19 mouse cellular contexts compared by ENCODE assay signal in the genomic region with DNA sequence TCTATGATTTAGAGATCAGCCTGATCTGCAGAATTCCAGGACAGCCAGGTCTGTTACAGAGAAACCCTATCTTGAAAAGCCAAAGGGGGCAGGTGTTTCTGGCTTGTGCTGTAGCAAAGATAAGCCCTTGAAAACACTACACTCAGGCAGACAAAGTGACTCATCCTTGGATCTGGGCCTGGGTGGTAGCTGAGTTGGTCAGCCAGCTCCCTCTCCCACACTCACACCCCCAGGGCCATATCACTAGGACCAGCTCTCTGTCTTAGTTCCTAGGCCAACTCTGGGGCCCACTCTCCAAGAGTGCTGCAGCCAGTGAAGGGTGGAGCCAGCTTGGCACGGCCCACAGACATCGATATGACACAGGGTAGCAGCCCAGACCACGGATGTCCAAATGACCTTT. TPM values are rescaled to one million over a fixed set of nuclear protein-coding genes. Genes with fewer than 3 reads are reported as not detected.
DNase-seq lines count a peak whose midpoint lies in the region; ATAC-seq and TF ChIP-seq lines count a peak whose summit lies in the region.
"Had no signal": no experiment of that assay in that cellular context is flagged by ENCODE, and none has a peak within 500 bp of the region (broad histone marks: within the 10 kb centered on the region; RNA-seq: fewer than 3 reads in every experiment).

No protein-coding gene starts in this region.

- TF ChIP-seq CTCF in left cerebral cortex, adult 2 months (IDR thresholded peaks at IDR 0.05), result no peak

- H3K9me3 ChIP-seq in liver, embryonic 13.5 days (replicated peaks), result no peaks in the 10 kb centered on the region
- no peaks in the 10 kb centered on the region for H3K9me3 ChIP-seq in intestine, embryonic 16.5 days (ENCODE audit: control insufficient read depth, low read length)
- H3K9me3 ChIP-seq: embryonic facial prominence, embryonic 13.5 days; forebrain, embryonic 15.5 days; limb, embryonic 12.5 days had no signal

- peak; percentile 89 for ATAC-seq in liver, embryonic 13.5 days (ENCODE audit: low read depth)
- no peak for ATAC-seq in intestine, embryonic 16.5 days
- ATAC-seq: forebrain, embryonic 15.5 days; inflammation-experienced regulatory T-cells, adult 6 months had no signal

- peaks cover 13% of the 10 kb centered on the region; the same call in 1 of the 2 replicates for H3K27me3 ChIP-seq in liver, embryonic 13.5 days
- peaks cover 5% of the 10 kb centered on the region; the same call in 1 of the 2 replicates for H3K27me3 ChIP-seq in intestine, embryonic 16.5 days (replicated peaks; ENCODE audit: control insufficient read depth, insufficient read depth, low read length)
- H3K27me3 ChIP-seq: forebrain, embryonic 15.5 days had no signal

- intact Hi-C loops in left cerebral cortex, adult 2 months (cut with DNase I), result no loop called here

- H3K4me2 ChIP-seq in liver, embryonic 13.5 days, result peak overlapping the region; percentile 7
- H3K4me2 ChIP-seq in intestine, embryonic 16.5 days (ENCODE audit: low read depth, low read length), result no peak overlapping the region
- H3K4me2 ChIP-seq: embryonic facial prominence, embryonic 13.5 days; forebrain, embryonic 15.5 days; limb, embryonic 12.5 days had no signal

- peaks cover 36% of the 10 kb centered on the region for H3K4me1 ChIP-seq in liver, embryonic 13.5 days (replicated peaks)
- H3K4me1 ChIP-seq in intestine, embryonic 16.5 days (ENCODE audit: control insufficient read depth, insufficient read depth, low read length), result no peaks in the 10 kb centered on the region
- H3K4me1 ChIP-seq: embryonic facial prominence, embryonic 13.5 days; forebrain, embryonic 15.5 days; limb, embryonic 12.5 days had no signal

- H3K9ac ChIP-seq in liver, embryonic 13.5 days, result no peak overlapping the region
- H3K9ac ChIP-seq in intestine, embryonic 16.5 days (ENCODE audit: low read depth, low read length), result no peak overlapping the region
- H3K9ac ChIP-seq: embryonic facial prominence, embryonic 13.5 days; forebrain, embryonic 15.5 days; limb, embryonic 12.5 days had no signal

- WGBS in liver, embryonic 13.5 days (ENCODE audit: insufficient replicate concordance), result 18% methylated on average over 3 of the region's 3 CpGs
- WGBS in intestine, embryonic 16.5 days, result 83% methylated on average over 3 of the region's 3 CpGs

- H3K27ac ChIP-seq in liver, embryonic 13.5 days, result peak overlapping the region; percentile 74
- no peak overlapping the region for H3K27ac ChIP-seq in intestine, embryonic 16.5 days (ENCODE audit: low read length)
- H3K27ac ChIP-seq in left cerebral cortex, adult 2 months, result no peak overlapping the region
- H3K27ac ChIP-seq: embryonic facial prominence, embryonic 13.5 days; forebrain, embryonic 15.5 days; kidney, postnatal 0 days; limb, embryonic 12.5 days had no signal

- no peak overlapping the region for H3K4me3 ChIP-seq in liver, embryonic 13.5 days (replicated peaks)
- H3K4me3 ChIP-seq in intestine, embryonic 16.5 days (ENCODE audit: low read length), result no peak overlapping the region
- no peak overlapping the region for H3K4me3 ChIP-seq in left cerebral cortex, adult 2 months
- H3K4me3 ChIP-seq: embryonic facial prominence, embryonic 13.5 days; forebrain, embryonic 15.5 days; limb, embryonic 12.5 days had no signal

- peak; percentile 28 for DNase-seq in ovary, adult 18-20 months (ENCODE audit: low spot score)
- no peak for DNase-seq in ovary, postnatal 10 days (ENCODE audit: low spot score)
- DNase-seq in adrenal gland, postnatal 25 days, result peak; percentile 15
- DNase-seq in liver, embryonic 13.5 days, result peak; percentile 47
- no peak for DNase-seq in cerebellum, postnatal 4 days (ENCODE audit: low spot score in 2 of 2)
- no peak for DNase-seq in left cerebral cortex, adult 2 months (ENCODE audit: extremely low spot score in 1 of 2, low spot score in 2 of 2)
- DNase-seq: cerebellum, postnatal 25 days; gastrocnemius, postnatal 36 days; heart, postnatal 10 days; lung, postnatal 10 days; thymus, postnatal 4 days had no signal

- no peaks in the 10 kb centered on the region for H3K36me3 ChIP-seq in liver, embryonic 13.5 days
- no peaks in the 10 kb centered on the region for H3K36me3 ChIP-seq in intestine, embryonic 16.5 days (ENCODE audit: control insufficient read depth, insufficient read depth, low read length)
- H3K36me3 ChIP-seq: embryonic facial prominence, embryonic 13.5 days; forebrain, embryonic 15.5 days; limb, embryonic 12.5 days had no signal

RNA-seq across cellular contexts. Expression of a gene that starts 38.5 kb away (rescaled TPM):
- total RNA-seq in adrenal gland, postnatal 25 days (2021), result not detected in 2 replicates
- polyA plus RNA-seq in liver, embryonic 13.5 days (2015; fragmentation: Nextera tagmentation; extraction: Ambion mirVana), result 0.28 and 0.37 TPM in 2 replicates
- polyA plus RNA-seq in intestine, embryonic 16.5 days (2015; fragmentation: Nextera tagmentation; extraction: Ambion mirVana), result 0.28 and 0.73 TPM in 2 replicates
- not detected for total RNA-seq in left cerebral cortex, adult 2 months (2021)
- total RNA-seq: gastrocnemius, postnatal 36 days; heart, postnatal 10 days; layer of hippocampus, postnatal 14 days had no signal
- polyA plus RNA-seq: embryonic facial prominence, embryonic 13.5 days; forebrain, embryonic 15.5 days; inflammation-experienced regulatory T-cells, adult 6 months; limb, embryonic 12.5 days; neural tube, embryonic 14.5 days had no signal

Comparison
In these comparisons a context has a peak if more than half of its experiments do, and no peak if none do; other contexts are left out.
1. DNase-seq: peak in ovary, adult 18-20 months (single experiment), adrenal gland, postnatal 25 days (single experiment) and liver, embryonic 13.5 days (single experiment); none in ovary, postnatal 10 days (single experiment), cerebellum, postnatal 4 days (0 of 2) and left cerebral cortex, adult 2 months (0 of 2).